Mouse (Mus musculus): ENCODE measurements at regions not wholly inside any gene's neighbourhood (a gene's known extent, or its start where the extent isn't known, plus 50 kb on each side); places are given as distances from the start of the nearest gene placed in this dataset.

GRCm38 (mm10) chr2:8562948-8563347 lies 1053.6 kb upstream of the Celf2 start:
- DNase-seq (ENCODE audit: low spot score in 2 of 2): no peak

- DNase-seq (ENCODE audit: low spot score in 2 of 2): no peak
These were observed 1036.8 kb upstream of the Celf2 start for GRCm38 (mm10) chr2:8546116-8546515.

GRCm38 (mm10) chr2:8536842-8537241 lies 1027.5 kb upstream of the Celf2 start:
- no peak for DNase-seq (ENCODE audit: low spot score in 2 of 2)

GRCm38 (mm10) chr2:8498466-8498865 lies 989.1 kb upstream of the Celf2 start:
- DNase-seq (ENCODE audit: low spot score in 2 of 2): no peak

- no peak for DNase-seq (ENCODE audit: low spot score in 2 of 2)
These were observed 968.6 kb upstream of the Celf2 start for GRCm38 (mm10) chr2:8477827-8478528.

- DNase-seq (ENCODE audit: low spot score in 2 of 2): no peak
These were observed 961.2 kb upstream of the Celf2 start for GRCm38 (mm10) chr2:8470546-8470945.

GRCm38 (mm10) chr2:8468989-8469388 lies 959.6 kb upstream of the Celf2 start:
- no peak for DNase-seq (ENCODE audit: low spot score in 2 of 2)

- no peak for DNase-seq (ENCODE audit: low spot score in 2 of 2)
These were observed 959.0 kb upstream of the Celf2 start for GRCm38 (mm10) chr2:8468351-8468750.

- DNase-seq (ENCODE audit: low spot score in 2 of 2): no peak
These were observed 958.3 kb upstream of the Celf2 start for GRCm38 (mm10) chr2:8467531-8468203.

- no peak for DNase-seq (ENCODE audit: low spot score in 2 of 2)
These were observed 943.3 kb upstream of the Celf2 start for GRCm38 (mm10) chr2:8452566-8453243.

GRCm38 (mm10) chr2:8441230-8441629 lies 931.9 kb upstream of the Celf2 start:
- DNase-seq (ENCODE audit: low spot score in 2 of 2): no peak

GRCm38 (mm10) chr2:8429652-8430343 lies 920.4 kb upstream of the Celf2 start:
- DNase-seq (ENCODE audit: low spot score in 2 of 2): no peak

GRCm38 (mm10) chr2:8428145-8428544 lies 918.8 kb upstream of the Celf2 start:
- DNase-seq (ENCODE audit: low spot score in 2 of 2): no peak

- DNase-seq (ENCODE audit: low spot score in 2 of 2): no peak
These were observed 918.4 kb upstream of the Celf2 start for GRCm38 (mm10) chr2:8427720-8428119.

- DNase-seq (ENCODE audit: low spot score in 2 of 2): peak; percentile 34 to 44
These were observed 906.6 kb upstream of the Celf2 start for GRCm38 (mm10) chr2:8415917-8416316.

- DNase-seq (ENCODE audit: low spot score in 2 of 2): no peak
These were observed 884.8 kb upstream of the Celf2 start for GRCm38 (mm10) chr2:8394128-8394527.

- DNase-seq (ENCODE audit: low spot score in 2 of 2): no peak
These were observed 880.2 kb upstream of the Celf2 start for GRCm38 (mm10) chr2:8389530-8389929.

GRCm38 (mm10) chr2:8380246-8380645 lies 870.9 kb upstream of the Celf2 start:
- DNase-seq (ENCODE audit: low spot score in 2 of 2): no peak

GRCm38 (mm10) chr2:8379590-8379989 lies 870.2 kb upstream of the Celf2 start:
- no peak for DNase-seq (ENCODE audit: low spot score in 2 of 2)

GRCm38 (mm10) chr2:8347867-8348266 lies 838.5 kb upstream of the Celf2 start:
- DNase-seq (ENCODE audit: low spot score in 2 of 2): no peak

- no peak for DNase-seq (ENCODE audit: low spot score in 2 of 2)
These were observed 835.4 kb upstream of the Celf2 start for GRCm38 (mm10) chr2:8344748-8345147.

- DNase-seq (ENCODE audit: low spot score in 2 of 2): no peak
These were observed 828.9 kb upstream of the Celf2 start for GRCm38 (mm10) chr2:8338271-8338670.
